Mouse (Mus musculus): ENCODE data around the gene Ykt6. TPM values are rescaled to one million over a fixed set of nuclear protein-coding genes. Genes with fewer than 3 reads are reported as not detected.

The Ykt6 gene
- total and polyA plus RNA-seq, 3 experiments = 79.8 to 117 (median 95.8) TPM

DNA sequence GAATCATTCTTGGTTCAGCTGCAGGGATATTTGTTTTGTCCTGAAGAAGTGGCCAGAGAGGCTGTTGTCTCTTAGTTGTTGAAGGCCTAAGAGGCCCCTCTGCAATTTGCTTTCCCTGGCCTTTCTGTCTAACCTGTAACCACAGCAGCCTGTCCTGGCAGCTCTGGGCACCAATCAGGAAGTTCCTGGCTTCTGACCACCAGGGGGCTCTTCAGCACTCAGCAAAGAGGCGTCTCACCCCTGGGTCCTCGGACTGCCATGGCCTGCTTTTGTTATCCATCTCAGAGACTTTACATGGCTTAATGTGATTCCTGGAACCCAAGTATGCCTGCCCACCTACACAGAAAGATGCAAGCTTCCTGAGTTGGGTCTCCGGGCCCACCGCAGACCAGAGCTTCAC, 35.4 kb downstream of the Ykt6 start (continued):
- 0 out of 2 replicates have a peak, but pooled peaks have one; percentile 16 for TF ChIP-seq IRF4 (IDR thresholded peaks at IDR 0.05; ENCODE audit: low read depth, low read length)
- TF ChIP-seq TCF12 (IDR thresholded peaks at IDR 0.05; ENCODE audit: low read depth, low read length) = no peak
- no peak for TF ChIP-seq JUN (IDR thresholded peaks at IDR 0.05; ENCODE audit: insufficient read depth, low read depth, low read length)
- no peak for TF ChIP-seq ZKSCAN1 (IDR thresholded peaks at IDR 0.05; ENCODE audit: borderline replicate concordance, low read depth, low read length)
- TF ChIP-seq CHD1 (IDR thresholded peaks at IDR 0.05; ENCODE audit: low read depth, low read length) = no peak
- peak; percentile 91 for TF ChIP-seq ELF1 (IDR thresholded peaks at IDR 0.05; ENCODE audit: low read depth, low read length)
- TF ChIP-seq HCFC1 (IDR thresholded peaks at IDR 0.05; ENCODE audit: low read depth, low read length) = 0 out of 2 replicates have a peak, but pooled peaks have one; percentile 20
- no peak for TF ChIP-seq MXI1 (IDR thresholded peaks at IDR 0.05; ENCODE audit: low read depth, low read length)
- peak; percentile 81 for TF ChIP-seq SMC3 (IDR thresholded peaks at IDR 0.05; ENCODE audit: low read depth, low read length)

DNA sequence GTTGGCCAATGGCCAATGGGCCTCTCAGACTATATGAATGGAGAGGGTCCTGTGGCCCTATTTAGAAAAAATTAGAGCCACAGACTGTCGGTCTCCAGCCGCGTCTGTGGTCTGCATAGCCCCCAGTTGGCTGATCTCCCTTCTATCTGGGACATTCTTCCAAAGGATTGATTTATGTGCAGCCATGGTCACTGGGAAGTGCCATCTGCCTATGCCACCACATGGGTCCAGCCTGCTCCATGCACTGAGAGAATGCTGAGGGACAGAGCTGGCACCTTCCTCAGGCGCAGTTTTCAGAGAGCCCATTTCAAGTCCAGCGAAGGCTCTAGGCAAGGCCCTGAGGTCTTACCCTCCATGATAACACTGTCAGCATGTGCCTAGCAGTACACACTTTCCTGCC, 38.7 kb downstream of the Ykt6 start:
- no peak overlapping the region for H3K4me3 ChIP-seq (replicated peaks in 1 of 3; ENCODE audit: low read depth in 2 of 3, low read length in 2 of 3, poor library complexity in 1 of 3)
- no peak overlapping the region for H3K4me2 ChIP-seq (ENCODE audit: insufficient read depth, low read depth, poor library complexity, severe bottlenecking)
- TF ChIP-seq ZNF384 (IDR thresholded peaks at IDR 0.05; ENCODE audit: low read depth, low read length) = no peak
- no peak for TF ChIP-seq MEF2A (IDR thresholded peaks at IDR 0.05; ENCODE audit: borderline replicate concordance, low read depth, low read length)
- TF ChIP-seq ETS1 (conservative IDR thresholded peaks at IDR 0.05; ENCODE audit: low read depth, low read length) = no peak
- TF ChIP-seq SMC3 (IDR thresholded peaks at IDR 0.05; ENCODE audit: low read depth, low read length) = no peak
- no peak for TF ChIP-seq BHLHE40 (IDR thresholded peaks at IDR 0.05; ENCODE audit: low read depth, low read length)
- no peak for TF ChIP-seq CTCF (conservative IDR thresholded peaks at IDR 0.05 in 1 of 2, IDR thresholded peaks at IDR 0.05 in 1 of 2; ENCODE audit: low read depth in 2 of 2, low read length in 2 of 2)
- no peak for TF ChIP-seq TBP (conservative IDR thresholded peaks at IDR 0.05; ENCODE audit: low read depth, low read length)
- TF ChIP-seq POLR2A (IDR thresholded peaks at IDR 0.05; ENCODE audit: low read depth, low read length) = no peak
- no peak for TF ChIP-seq RAD21 (IDR thresholded peaks at IDR 0.05; ENCODE audit: low read depth, low read length)
- no peak for TF ChIP-seq POLR2AphosphoS2 (IDR thresholded peaks at IDR 0.05; ENCODE audit: low read depth, low read length)
- no peak for TF ChIP-seq MAX (IDR thresholded peaks at IDR 0.05; ENCODE audit: low read length)
- no peak for TF ChIP-seq RCOR1 (conservative IDR thresholded peaks at IDR 0.05; ENCODE audit: low read depth, low read length)
- TF ChIP-seq SIN3A (IDR thresholded peaks at IDR 0.05; ENCODE audit: low read length) = no peak
- H3K9me3 ChIP-seq (replicated peaks; ENCODE audit: low read length) = no peaks in the 10 kb centered on the region
- H3K36me3 ChIP-seq (replicated peaks in 1 of 2; ENCODE audit: control insufficient read depth in 1 of 2, insufficient read depth in 1 of 2, low read length in 1 of 2) = peaks cover 0 to 2% of the 10 kb centered on the region in 2 experiments
- in situ Hi-C loops (cut with MboI; ENCODE audit: low pct_ligation_motif_present, low pct_unique_long_range_greater_than_20kb, low sequenced_read_pairs) (no loop called here), dilution Hi-C loops (cut with MboI; ENCODE audit: extremely low pct_ligation_motif_present, extremely low pct_unique_long_range_greater_than_20kb, low sequenced_read_pairs) (no loop called here)
- H3K79me2 ChIP-seq (replicated peaks; ENCODE audit: control insufficient read depth, extremely low read depth, insufficient read depth, poor library complexity, severe bottlenecking) = no peaks in the 10 kb centered on the region
- H3K9ac ChIP-seq (ENCODE audit: insufficient read depth, low read depth) = no peak overlapping the region
- H3K27me3 ChIP-seq (replicated peaks) = no peaks in the 10 kb centered on the region
- DNase-seq (ENCODE audit: extremely low read depth) = no peak
- H3K27ac ChIP-seq (ENCODE audit: insufficient read depth, low read depth) = no peak overlapping the region
- H3K4me1 ChIP-seq (ENCODE audit: control insufficient read depth in 1 of 2, insufficient read depth in 2 of 2) = peaks cover 14% of the 10 kb centered on the region in 2 experiments
